Comparison of ENCODE assay signal across 11 mouse cellular contexts in the genomic region with DNA sequence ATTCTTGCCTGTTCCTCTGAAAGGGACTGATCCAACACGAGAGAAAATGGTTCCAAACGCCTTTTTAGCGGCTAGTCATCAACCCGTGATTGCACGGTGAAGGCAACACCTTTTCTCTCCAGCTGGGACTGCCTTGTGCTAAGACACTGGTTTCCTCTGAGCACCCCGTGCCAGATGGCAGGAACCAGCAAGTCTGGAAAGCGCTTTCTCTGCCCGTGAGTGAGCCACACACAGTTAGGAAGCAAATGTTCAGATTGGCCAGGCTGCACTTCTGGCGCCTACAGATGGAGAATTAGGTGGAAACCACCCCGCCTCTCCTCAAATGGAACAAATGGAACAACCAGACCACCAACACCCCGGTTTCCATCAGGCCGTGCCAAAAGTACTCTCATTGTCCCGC. TPM values are rescaled to one million over a fixed set of nuclear protein-coding genes. Genes with fewer than 3 reads are reported as not detected.
DNase-seq lines count a peak whose midpoint lies in the region; ATAC-seq and TF ChIP-seq lines count a peak whose summit lies in the region.
"Had no signal": no experiment of that assay in that cellular context is flagged by ENCODE, and none has a peak within 500 bp of the region (broad histone marks: within the 10 kb centered on the region; RNA-seq: fewer than 3 reads in every experiment).

No protein-coding gene starts in this region.

- no peaks in the 10 kb centered on the region for H3K4me1 ChIP-seq in forebrain, postnatal 0 days (ENCODE audit: insufficient read depth)
- peaks cover 8% of the 10 kb centered on the region for H3K4me1 ChIP-seq in forebrain, embryonic 10.5 days

- no peak overlapping the region for H3K9ac ChIP-seq in forebrain, postnatal 0 days
- H3K9ac ChIP-seq: embryonic facial prominence, embryonic 13.5 days; neural tube, embryonic 15.5 days had no signal

- no peaks in the 10 kb centered on the region for H3K9me3 ChIP-seq in forebrain, postnatal 0 days (ENCODE audit: low read length)
- H3K9me3 ChIP-seq in forebrain, embryonic 10.5 days = no peaks in the 10 kb centered on the region
- H3K9me3 ChIP-seq: embryonic facial prominence, embryonic 13.5 days; neural tube, embryonic 15.5 days had no signal

- no peak overlapping the region for H3K4me2 ChIP-seq in forebrain, postnatal 0 days (ENCODE audit: low read depth)
- H3K4me2 ChIP-seq: embryonic facial prominence, embryonic 13.5 days; neural tube, embryonic 15.5 days had no signal

- WGBS in forebrain, postnatal 0 days = 73% methylated on average over 13 of the region's 13 CpGs
- 88% methylated on average over 13 of the region's 13 CpGs for WGBS in forebrain, embryonic 10.5 days

- no peak overlapping the region for H3K4me3 ChIP-seq in forebrain, postnatal 0 days (ENCODE audit: low read depth, low read length)
- H3K4me3 ChIP-seq in forebrain, embryonic 10.5 days = no peak overlapping the region
- H3K4me3 ChIP-seq: embryonic facial prominence, embryonic 13.5 days; neural tube, embryonic 15.5 days had no signal

- intact Hi-C loops in left cerebral cortex, postnatal 36 days (cut with DNase I) = no loop called here

- peak; percentile 67 for DNase-seq in forebrain, postnatal 0 days
- DNase-seq in forebrain, embryonic 10.5 days (ENCODE audit: extremely low spot score, low spot score) = no peak
- DNase-seq in cerebellum, adult 18-20 months = peak; percentile 45 to 46
- DNase-seq in layer of hippocampus, adult 11-12 months (ENCODE audit: low spot score) = peak; percentile 78
- DNase-seq in left cerebral cortex, postnatal 36 days (ENCODE audit: low spot score in 2 of 2) = peak; percentile 64 to 71
- no peak for DNase-seq in natural killer cell, adult 2 months (ENCODE audit: low spot score in 2 of 2)
- DNase-seq in thymus, postnatal 36 days = no peak
- no peak for DNase-seq in urinary bladder, adult 2 months (ENCODE audit: low spot score)
- DNase-seq: adrenal gland, postnatal 36 days had no signal

- peak; percentile 66 for ATAC-seq in forebrain, postnatal 0 days

- H3K27me3 ChIP-seq in forebrain, postnatal 0 days (ENCODE audit: insufficient read depth, low read length) = no peaks in the 10 kb centered on the region
- peaks cover 26% of the 10 kb centered on the region for H3K27me3 ChIP-seq in forebrain, embryonic 10.5 days (ENCODE audit: poor library complexity, severe bottlenecking)

- H3K36me3 ChIP-seq in forebrain, postnatal 0 days (ENCODE audit: insufficient read depth) = no peaks in the 10 kb centered on the region
- H3K36me3 ChIP-seq in forebrain, embryonic 10.5 days (replicated peaks) = no peaks in the 10 kb centered on the region
- H3K36me3 ChIP-seq: embryonic facial prominence, embryonic 13.5 days; neural tube, embryonic 15.5 days had no signal

- TF ChIP-seq CTCF in forebrain, postnatal 0 days (IDR thresholded peaks at IDR 0.05; ENCODE audit: low read depth) = no peak

- H3K27ac ChIP-seq in forebrain, postnatal 0 days (ENCODE audit: low read depth, low read length) = no peak overlapping the region
- H3K27ac ChIP-seq in forebrain, embryonic 10.5 days = no peak overlapping the region
- H3K27ac ChIP-seq: embryonic facial prominence, embryonic 13.5 days; neural tube, embryonic 15.5 days had no signal

RNA-seq across cellular contexts. Expression of a gene that starts 32.5 kb away (rescaled TPM):
- total RNA-seq in forebrain, postnatal 0 days (2014; rRNA removed) = 0.90 and 2.7 TPM in 2 replicates
- polyA plus RNA-seq in forebrain, postnatal 0 days (2015; fragmentation: Nextera tagmentation; extraction: Ambion mirVana) = not detected in 2 replicates
- polyA plus RNA-seq in forebrain, embryonic 10.5 days (2016; fragmentation: Nextera tagmentation; extraction: Ambion mirVana) = not detected in 2 replicates
- 10 to 100 TPM; 70.8 to 84.6 TPM for total RNA-seq in left cerebral cortex, postnatal 36 days (2021)
- 33.2 and 40.8 TPM in 2 replicates for polyA plus RNA-seq in urinary bladder, adult 2 months (2012; rRNA removed)

RNA-seq across cellular contexts. Expression of a gene that starts 45.2 kb away (rescaled TPM):
- 1.0 and 1.6 TPM in 2 replicates for total RNA-seq in forebrain, postnatal 0 days (2014; rRNA removed)
- 1.9 and 2.9 TPM in 2 replicates for polyA plus RNA-seq in forebrain, postnatal 0 days (2015; fragmentation: Nextera tagmentation; extraction: Ambion mirVana)
- 6.7 and 7.3 TPM in 2 replicates for polyA plus RNA-seq in forebrain, embryonic 10.5 days (2016; fragmentation: Nextera tagmentation; extraction: Ambion mirVana)
- total RNA-seq in left cerebral cortex, postnatal 36 days (2021) = 1 to 10 TPM; 3.1 to 3.9 TPM
- 21.0 and 24.5 TPM in 2 replicates for polyA plus RNA-seq in urinary bladder, adult 2 months (2012; rRNA removed)

RNA-seq across cellular contexts. Expression of a gene that starts 50.5 kb away (rescaled TPM):
- 0.19 and 0.62 TPM in 2 replicates for total RNA-seq in forebrain, postnatal 0 days (2014; rRNA removed)
- polyA plus RNA-seq in forebrain, postnatal 0 days (2015; fragmentation: Nextera tagmentation; extraction: Ambion mirVana) = 1.4 and 1.5 TPM in 2 replicates
- polyA plus RNA-seq in forebrain, embryonic 10.5 days (2016; fragmentation: Nextera tagmentation; extraction: Ambion mirVana) = 2.3 and 4.6 TPM in 2 replicates
- total RNA-seq in left cerebral cortex, postnatal 36 days (2021) = 1 to 10 TPM; 5.1 to 5.3 TPM
- polyA plus RNA-seq in urinary bladder, adult 2 months (2012; rRNA removed) = 8.1 and 10.1 TPM in 2 replicates

Comparison
In these comparisons a context has a peak if more than half of its experiments do, and no peak if none do; other contexts are left out.
1. DNase-seq: peak in forebrain, postnatal 0 days (single experiment), cerebellum, adult 18-20 months (2 of 2), layer of hippocampus, adult 11-12 months (single experiment) and left cerebral cortex, postnatal 36 days (2 of 2); none in forebrain, embryonic 10.5 days (single experiment), natural killer cell, adult 2 months (0 of 2), thymus, postnatal 36 days (0 of 2) and urinary bladder, adult 2 months (single experiment).
2. RNA of a gene that starts 32.5 kb away (polyA plus RNA-seq): 33.2 to 40.8 TPM in urinary bladder, adult 2 months; not detected in forebrain, postnatal 0 days and not detected in forebrain, embryonic 10.5 days; every median in the first group is over 10 times any median in the second.